Mouse (Mus musculus): ENCODE measurements at regions not wholly inside any gene's neighbourhood (a gene's known extent, or its start where the extent isn't known, plus 50 kb on each side); places are given as distances from the start of the nearest gene placed in this dataset.

DNA sequence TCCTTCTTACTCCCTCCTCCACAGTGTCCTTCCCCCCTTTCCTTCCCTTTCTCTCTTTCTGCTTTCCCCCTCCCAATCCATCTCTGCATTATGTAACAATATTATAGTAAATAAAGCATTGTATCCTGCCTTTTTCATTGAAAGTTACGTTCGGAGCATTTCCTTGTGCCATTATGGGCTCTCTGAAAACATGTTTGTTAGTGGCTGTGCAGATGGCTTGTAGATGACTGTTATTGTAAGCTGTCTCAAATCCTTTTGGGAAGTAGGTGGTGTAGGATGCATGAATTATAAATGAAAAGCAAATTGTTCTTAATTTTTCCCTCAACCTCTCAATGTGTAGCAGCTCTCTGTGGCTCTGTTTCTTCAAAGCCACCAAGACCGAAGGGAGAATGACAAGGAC lies 66.0 kb upstream of the Gpr139 start:
- DNase-seq (ENCODE audit: inconsistent age in 2 of 2, low spot score in 1 of 2): no peak

DNA sequence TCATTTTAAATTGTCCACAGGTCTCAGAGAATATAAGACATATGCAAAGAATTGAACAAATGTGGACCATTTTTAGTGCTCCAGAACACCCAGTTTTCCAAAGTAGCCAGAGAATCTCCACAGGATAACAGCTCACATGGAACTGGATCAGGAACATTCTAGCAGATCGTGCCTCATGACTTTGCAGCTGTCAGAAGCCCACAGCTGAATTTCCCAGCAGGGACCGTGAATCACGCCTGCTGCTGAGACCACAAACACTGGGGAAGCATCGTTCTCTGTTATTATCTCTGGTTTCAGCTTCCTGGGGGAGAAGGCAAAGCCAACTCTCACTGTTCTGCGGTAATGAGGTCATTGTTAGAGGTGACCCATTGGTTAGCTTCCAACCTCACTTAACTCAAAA lies 60.4 kb upstream of the Gpr139 start:
- no peak for DNase-seq (ENCODE audit: inconsistent age in 2 of 2, low spot score in 1 of 2)

DNA sequence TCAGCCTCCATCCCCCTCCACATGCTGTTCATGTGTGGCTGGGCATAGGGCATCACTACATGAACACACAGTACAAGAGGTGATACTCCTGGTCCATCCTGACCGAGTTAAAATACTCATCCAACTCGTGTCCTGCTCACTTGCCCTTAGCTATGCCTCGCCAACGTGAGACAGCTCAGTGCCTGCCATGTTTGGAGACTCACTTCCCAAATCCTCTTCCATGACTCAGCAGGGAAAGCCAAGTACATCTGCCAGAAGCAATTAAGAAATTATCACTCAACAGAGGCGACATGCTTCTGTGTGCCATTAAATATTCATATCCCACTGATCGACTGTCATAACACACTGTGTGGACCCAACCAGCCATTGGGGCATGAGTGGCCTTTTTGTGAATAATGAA lies 51.9 kb upstream of the Gpr139 start:
- DNase-seq (ENCODE audit: inconsistent age in 2 of 2, low spot score in 1 of 2): no peak
